Mouse (Mus musculus): ENCODE measurements around the gene Copb1. TPM values are rescaled to one million over a fixed set of nuclear protein-coding genes. Genes with fewer than 3 reads are reported as not detected.

The Copb1 gene
- total and polyA plus RNA-seq, 2 experiments from 2014 or later: 52.9 to 54.1 TPM

GRCm38 (mm10) chr7:114293903-114294302 is 39.4 kb upstream of the Copb1 start:
- Histone ChIP-seq H3K9ac (replicated peaks; ENCODE audit: low read depth, low read length) (no peak overlapping the region), H3K36me3 (replicated peaks; ENCODE audit: control insufficient read depth, insufficient read depth, low read length) (no peaks in the 10 kb centered on the region), H3K27ac (ENCODE audit: low read depth) (no peak overlapping the region), H3K4me1 (ENCODE audit: control insufficient read depth, insufficient read depth) (peaks cover 19% of the 10 kb centered on the region), H3K27me3 (ENCODE audit: control insufficient read depth, insufficient read depth, low read length) (no peaks in the 10 kb centered on the region), H3K4me2 (ENCODE audit: low read depth, low read length) (no peak overlapping the region), H3K4me3 (ENCODE audit: low read depth, low read length) (no peak overlapping the region), H3K9me3 (replicated peaks; ENCODE audit: control insufficient read depth, low read length) (no peaks in the 10 kb centered on the region)
- WGBS: 73% methylated on average over 5 of the region's 5 CpGs
- ATAC-seq (ENCODE audit: insufficient read depth, low read depth) (no peak), DNase-seq (ENCODE audit: low spot score) (no peak)
- TF ChIP-seq EP300 (IDR thresholded peaks at IDR 0.05; ENCODE audit: low read depth): no peak
- no peak for TF ChIP-seq CTCF (IDR thresholded peaks at IDR 0.05; ENCODE audit: low read depth)

- H3K4me3 ChIP-seq (ENCODE audit: low read depth, low read length): peak overlapping the region; percentile 48
- H3K9ac ChIP-seq (replicated peaks; ENCODE audit: low read depth, low read length): peak overlapping the region; percentile 53
- H3K27me3 ChIP-seq (ENCODE audit: control insufficient read depth, insufficient read depth, low read length): no peaks in the 10 kb centered on the region
- peak overlapping the region; percentile 74 for H3K27ac ChIP-seq (ENCODE audit: low read depth)
- no peak for TF ChIP-seq EP300 (IDR thresholded peaks at IDR 0.05; ENCODE audit: low read depth)
- no peak for TF ChIP-seq CTCF (IDR thresholded peaks at IDR 0.05; ENCODE audit: low read depth)
- peak overlapping the region; percentile 62 for H3K4me2 ChIP-seq (ENCODE audit: low read depth, low read length)
- H3K4me1 ChIP-seq (ENCODE audit: control insufficient read depth, insufficient read depth): peaks cover 19% of the 10 kb centered on the region
- WGBS: 5% methylated on average over 12 of the region's 12 CpGs
- DNase-seq (ENCODE audit: low spot score) (peak; percentile 67), ATAC-seq (ENCODE audit: insufficient read depth, low read depth) (peak; percentile 85)
- H3K36me3 ChIP-seq (replicated peaks; ENCODE audit: control insufficient read depth, insufficient read depth, low read length): no peaks in the 10 kb centered on the region
- no peaks in the 10 kb centered on the region for H3K9me3 ChIP-seq (replicated peaks; ENCODE audit: control insufficient read depth, low read length)
Measured at GRCm38 (mm10) chr7:114292501-114292971, 38.0 kb upstream of the Copb1 start.

- H3K27ac ChIP-seq (ENCODE audit: low read depth): peak overlapping the region; percentile 70
- WGBS: 49% methylated on average over 15 of the region's 15 CpGs
- peak overlapping the region; percentile 48 for H3K4me3 ChIP-seq (ENCODE audit: low read depth, low read length)
Measured at GRCm38 (mm10) chr7:114291461-114292335, 37.2 kb upstream of the Copb1 start.

GRCm38 (mm10) chr7:114290078-114290506 is 35.6 kb upstream of the Copb1 start:
- TF ChIP-seq CTCF (IDR thresholded peaks at IDR 0.05; ENCODE audit: low read depth) (no peak), EP300 (IDR thresholded peaks at IDR 0.05; ENCODE audit: low read depth) (no peak)
- Histone ChIP-seq H3K4me3 (ENCODE audit: low read depth, low read length) (no peak overlapping the region), H3K27me3 (ENCODE audit: control insufficient read depth, insufficient read depth, low read length) (no peaks in the 10 kb centered on the region), H3K9me3 (replicated peaks; ENCODE audit: control insufficient read depth, low read length) (no peaks in the 10 kb centered on the region), H3K36me3 (replicated peaks; ENCODE audit: control insufficient read depth, insufficient read depth, low read length) (no peaks in the 10 kb centered on the region), H3K27ac (ENCODE audit: low read depth) (no peak overlapping the region), H3K9ac (replicated peaks; ENCODE audit: low read depth, low read length) (no peak overlapping the region), H3K4me2 (ENCODE audit: low read depth, low read length) (no peak overlapping the region), H3K4me1 (ENCODE audit: control insufficient read depth, insufficient read depth) (peaks cover 19% of the 10 kb centered on the region)
- WGBS: 77% methylated on average over 5 of the region's 5 CpGs
- ATAC-seq (ENCODE audit: insufficient read depth, low read depth): no peak
- no peak for DNase-seq (ENCODE audit: low spot score)

More at GRCm38 (mm10) chr7:114291461-114292335, 37.2 kb upstream of the Copb1 start:
- Histone ChIP-seq H3K36me3 (replicated peaks; ENCODE audit: control insufficient read depth, insufficient read depth, low read length) (no peaks in the 10 kb centered on the region), H3K9me3 (replicated peaks; ENCODE audit: control insufficient read depth, low read length) (no peaks in the 10 kb centered on the region), H3K9ac (replicated peaks; ENCODE audit: low read depth, low read length) (no peak overlapping the region), H3K4me2 (ENCODE audit: low read depth, low read length) (peak overlapping the region; percentile 62), H3K27me3 (ENCODE audit: control insufficient read depth, insufficient read depth, low read length) (no peaks in the 10 kb centered on the region), H3K4me1 (ENCODE audit: control insufficient read depth, insufficient read depth) (peaks cover 19% of the 10 kb centered on the region)
- no peak for TF ChIP-seq CTCF (IDR thresholded peaks at IDR 0.05; ENCODE audit: low read depth)
- no peak for TF ChIP-seq EP300 (IDR thresholded peaks at IDR 0.05; ENCODE audit: low read depth)
- DNase-seq (ENCODE audit: low spot score): no peak
- ATAC-seq (ENCODE audit: insufficient read depth, low read depth): no peak

GRCm38 (mm10) chr7:114284296-114284910 is 29.9 kb upstream of the Copb1 start:
- Histone ChIP-seq H3K36me3 (replicated peaks; ENCODE audit: control insufficient read depth, insufficient read depth, low read length) (no peaks in the 10 kb centered on the region), H3K4me1 (ENCODE audit: control insufficient read depth, insufficient read depth) (no peaks in the 10 kb centered on the region), H3K4me2 (ENCODE audit: low read depth, low read length) (no peak overlapping the region), H3K27ac (ENCODE audit: low read depth) (no peak overlapping the region), H3K27me3 (ENCODE audit: control insufficient read depth, insufficient read depth, low read length) (no peaks in the 10 kb centered on the region), H3K9me3 (replicated peaks; ENCODE audit: control insufficient read depth, low read length) (no peaks in the 10 kb centered on the region), H3K9ac (replicated peaks; ENCODE audit: low read depth, low read length) (no peak overlapping the region), H3K4me3 (ENCODE audit: low read depth, low read length) (no peak overlapping the region)
- TF ChIP-seq EP300 (IDR thresholded peaks at IDR 0.05; ENCODE audit: low read depth) (no peak), CTCF (IDR thresholded peaks at IDR 0.05; ENCODE audit: low read depth) (no peak)
- WGBS: 81% methylated on average over 14 of the region's 14 CpGs
- no peak for DNase-seq (ENCODE audit: low spot score)
- no peak for ATAC-seq (ENCODE audit: insufficient read depth, low read depth)
